Mouse (Mus musculus): ENCODE measurements at regions not wholly inside any gene's neighbourhood (a gene's known extent, or its start where the extent isn't known, plus 50 kb on each side); places are given as distances from the start of the nearest gene placed in this dataset.

DNA sequence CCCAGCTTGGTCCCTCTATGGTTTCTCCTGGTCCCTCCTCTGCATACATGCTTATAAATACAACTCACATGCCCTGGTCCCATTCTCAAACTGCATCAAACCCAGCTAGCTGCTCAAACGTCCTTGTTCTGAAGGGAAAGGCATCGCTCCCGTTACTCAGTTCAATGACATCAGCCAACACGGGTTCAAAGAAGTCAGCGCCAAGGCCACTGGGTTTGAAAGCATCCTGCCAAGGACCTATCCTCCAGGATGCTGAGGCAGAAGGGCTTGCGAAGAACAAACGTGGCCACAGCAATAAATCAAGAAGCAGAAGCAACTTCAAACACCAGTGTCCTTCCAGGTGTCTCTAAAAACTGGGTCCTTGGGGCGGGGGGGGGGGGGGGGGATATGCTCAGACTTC lies 158.2 kb downstream of the Tomm20 start:
- Histone ChIP-seq H3K4me3 (no peak overlapping the region), H3K4me1 (ENCODE audit: control insufficient read depth, insufficient read depth, low read length) (peaks cover 25% of the 10 kb centered on the region), H3K27me3 (ENCODE audit: control insufficient read depth, insufficient read depth, low read length) (no peaks in the 10 kb centered on the region), H3K79me2 (replicated peaks; ENCODE audit: control insufficient read depth, insufficient read depth, low read length) (no peaks in the 10 kb centered on the region), H3K27ac (no peak overlapping the region), H3K36me3 (ENCODE audit: control insufficient read depth, insufficient read depth, low read length) (no peaks in the 10 kb centered on the region), H3K9ac (ENCODE audit: low read depth, low read length) (no peak overlapping the region)
- DNase-seq, result no peak
- 91% methylated on average over 8 of the region's 8 CpGs for WGBS
- TF ChIP-seq CTCF (IDR thresholded peaks at IDR 0.05) (no peak), EP300 (IDR thresholded peaks at IDR 0.05; ENCODE audit: insufficient read depth, low read depth, low read length) (no peak), POLR2A (IDR thresholded peaks at IDR 0.05; ENCODE audit: insufficient read depth, low read depth, low read length) (no peak)
- intact Hi-C loops (cut with DNase I), result loop anchor here (5.0 kb wide), 1 partner anchor 120 kb away; no protein-coding TSS in a partner anchor

DNA sequence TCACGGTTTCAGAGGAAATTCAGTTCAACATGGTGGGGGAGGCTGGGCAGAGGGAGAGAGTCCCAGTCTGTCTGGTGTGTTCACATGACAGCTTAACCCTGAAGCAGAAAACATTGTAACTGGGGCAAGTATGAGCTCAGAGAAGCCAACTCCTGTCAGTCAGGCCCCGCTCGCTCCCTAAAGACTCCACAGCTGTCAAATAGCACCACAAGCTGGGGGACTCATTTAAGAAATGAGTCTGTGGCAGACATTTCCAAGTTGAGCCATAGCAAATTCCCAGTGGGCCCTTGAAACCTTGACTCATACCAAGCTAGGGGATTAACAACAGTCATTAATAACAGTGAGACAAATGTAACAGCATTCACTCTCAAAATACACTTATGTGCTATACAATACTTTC lies 160.4 kb downstream of the Tomm20 start:
- no peak overlapping the region for H3K4me3 ChIP-seq
- peak in 1 of 2 experiments; percentile 45 for DNase-seq
- no peaks in the 10 kb centered on the region for H3K79me2 ChIP-seq (replicated peaks; ENCODE audit: control insufficient read depth, insufficient read depth, low read length)
- no peak overlapping the region for H3K9ac ChIP-seq (ENCODE audit: low read depth, low read length)
- no peak for TF ChIP-seq POLR2A (IDR thresholded peaks at IDR 0.05; ENCODE audit: insufficient read depth, low read depth, low read length)
- no peak for TF ChIP-seq EP300 (IDR thresholded peaks at IDR 0.05; ENCODE audit: insufficient read depth, low read depth, low read length)
- no peak for TF ChIP-seq CTCF (IDR thresholded peaks at IDR 0.05)
- no peaks in the 10 kb centered on the region for H3K36me3 ChIP-seq (ENCODE audit: control insufficient read depth, insufficient read depth, low read length)
- intact Hi-C loops (cut with DNase I), result loop anchor here (5.0 kb wide), 1 partner anchor 118 kb away; no protein-coding TSS in a partner anchor
- peak overlapping the region; percentile 65 for H3K27ac ChIP-seq
- 79% methylated on average over 3 of the region's 3 CpGs for WGBS
- no peaks in the 10 kb centered on the region for H3K27me3 ChIP-seq (ENCODE audit: control insufficient read depth, insufficient read depth, low read length)
- H3K4me1 ChIP-seq (ENCODE audit: control insufficient read depth, insufficient read depth, low read length), result peaks cover 25% of the 10 kb centered on the region

DNA sequence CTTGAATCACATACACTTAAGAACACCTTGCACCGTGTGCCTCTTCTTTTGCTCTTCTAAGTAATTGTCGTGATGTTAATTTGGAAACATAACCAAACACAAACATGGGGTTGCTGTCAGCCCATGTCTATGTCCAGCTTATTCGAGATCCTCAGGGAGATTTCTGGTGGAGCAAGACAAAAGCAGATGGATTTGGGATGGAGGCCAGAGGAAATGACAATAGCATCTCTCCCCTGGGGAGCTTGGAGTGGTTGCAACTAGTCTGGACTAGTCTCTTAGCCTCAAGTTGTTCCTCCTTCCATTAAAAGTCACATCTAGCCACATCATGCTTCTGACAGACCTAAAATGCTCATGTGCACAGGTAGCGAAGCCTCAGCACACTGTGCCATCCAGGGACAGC lies 161.0 kb downstream of the Tomm20 start:
- Histone ChIP-seq H3K4me3 (no peak overlapping the region), H3K27ac (peak overlapping the region; percentile 65), H3K9ac (ENCODE audit: low read depth, low read length) (no peak overlapping the region), H3K79me2 (replicated peaks; ENCODE audit: control insufficient read depth, insufficient read depth, low read length) (no peaks in the 10 kb centered on the region), H3K27me3 (ENCODE audit: control insufficient read depth, insufficient read depth, low read length) (no peaks in the 10 kb centered on the region), H3K36me3 (ENCODE audit: control insufficient read depth, insufficient read depth, low read length) (no peaks in the 10 kb centered on the region), H3K4me1 (ENCODE audit: control insufficient read depth, insufficient read depth, low read length) (peaks cover 25% of the 10 kb centered on the region)
- intact Hi-C loops (cut with DNase I), result loop anchor here (5.0 kb wide), 1 partner anchor 117 kb away; no protein-coding TSS in a partner anchor
- no peak for DNase-seq
- WGBS, result 51% methylated on average over 4 of the region's 4 CpGs
- TF ChIP-seq CTCF (IDR thresholded peaks at IDR 0.05), result no peak
- no peak for TF ChIP-seq EP300 (IDR thresholded peaks at IDR 0.05; ENCODE audit: insufficient read depth, low read depth, low read length)
- no peak for TF ChIP-seq POLR2A (IDR thresholded peaks at IDR 0.05; ENCODE audit: insufficient read depth, low read depth, low read length)

DNA sequence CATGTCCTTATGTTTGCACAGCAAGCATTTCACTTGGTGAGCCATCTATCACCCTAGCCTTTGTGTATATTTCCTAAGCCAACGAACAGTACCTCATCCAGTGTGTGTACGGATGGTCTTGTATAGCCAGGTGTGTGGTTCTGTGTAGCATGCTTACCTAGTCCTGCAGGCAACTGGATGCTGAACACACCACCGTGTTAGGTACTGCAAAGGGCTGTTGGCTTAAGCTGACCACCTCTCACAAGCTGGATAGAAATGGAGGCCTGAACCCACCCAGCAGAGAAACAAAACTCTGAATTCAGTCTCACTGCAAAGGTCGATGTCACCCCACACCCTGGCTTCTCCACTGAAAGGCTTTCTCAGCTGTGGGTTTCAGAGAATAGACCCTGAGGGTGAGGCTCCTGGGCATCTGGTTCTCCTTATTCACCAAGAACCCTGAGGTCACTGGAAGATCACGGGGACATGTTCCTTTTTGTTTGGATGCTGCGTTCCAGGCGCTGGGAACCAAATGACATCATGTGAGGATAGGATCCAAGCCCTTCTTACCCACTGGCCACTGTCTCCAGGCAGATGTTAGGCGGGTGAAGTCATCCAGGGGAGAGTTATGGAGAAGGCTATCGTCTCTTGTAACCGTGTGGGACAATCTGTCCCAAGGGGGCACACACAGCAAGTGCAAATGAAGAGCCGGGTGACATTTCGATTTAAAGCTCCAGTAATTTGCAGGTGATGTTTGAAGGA lies 161.8 kb downstream of the Tomm20 start:
- H3K27me3 ChIP-seq (ENCODE audit: control insufficient read depth, insufficient read depth, low read length), result no peaks in the 10 kb centered on the region
- H3K4me3 ChIP-seq, result no peak overlapping the region
- intact Hi-C loops (cut with DNase I), result no loop called here
- H3K36me3 ChIP-seq (ENCODE audit: control insufficient read depth, insufficient read depth, low read length), result no peaks in the 10 kb centered on the region
- H3K27ac ChIP-seq, result peak overlapping the region; percentile 65
- no peak for TF ChIP-seq EP300 (IDR thresholded peaks at IDR 0.05; ENCODE audit: insufficient read depth, low read depth, low read length)
- TF ChIP-seq CTCF (IDR thresholded peaks at IDR 0.05), result no peak
- TF ChIP-seq POLR2A (IDR thresholded peaks at IDR 0.05; ENCODE audit: insufficient read depth, low read depth, low read length), result no peak
- peaks cover 22% of the 10 kb centered on the region for H3K4me1 ChIP-seq (ENCODE audit: control insufficient read depth, insufficient read depth, low read length)
- H3K79me2 ChIP-seq (replicated peaks; ENCODE audit: control insufficient read depth, insufficient read depth, low read length), result no peaks in the 10 kb centered on the region
- H3K9ac ChIP-seq (ENCODE audit: low read depth, low read length), result no peak overlapping the region
- 63% methylated on average over 12 of the region's 12 CpGs for WGBS
- DNase-seq, result peak; percentile 59 to 75

DNA sequence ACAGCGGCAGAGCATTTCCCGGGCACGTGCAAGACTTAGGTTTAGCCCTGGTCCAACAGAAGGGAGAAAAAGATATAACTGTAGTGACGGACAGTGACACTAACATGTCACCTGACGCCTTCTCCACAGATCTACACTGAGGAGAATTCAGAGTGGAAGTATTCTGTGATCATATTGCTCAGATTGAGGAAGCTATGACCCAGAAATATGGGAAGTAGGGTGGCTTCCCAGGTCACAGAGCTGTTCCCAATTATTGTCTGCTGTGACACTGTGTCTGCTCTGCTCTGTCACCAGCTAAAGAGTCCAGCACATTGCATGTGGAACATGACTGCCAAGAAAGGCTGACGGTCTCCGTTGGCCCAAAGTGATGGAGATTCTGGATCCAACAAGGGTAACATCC lies 167.0 kb downstream of the Tomm20 start:
- no peaks in the 10 kb centered on the region for H3K36me3 ChIP-seq (ENCODE audit: control insufficient read depth, insufficient read depth, low read length)
- intact Hi-C loops (cut with DNase I), result no loop called here
- TF ChIP-seq EP300 (IDR thresholded peaks at IDR 0.05; ENCODE audit: insufficient read depth, low read depth, low read length) (no peak), POLR2A (IDR thresholded peaks at IDR 0.05; ENCODE audit: insufficient read depth, low read depth, low read length) (no peak), CTCF (IDR thresholded peaks at IDR 0.05) (no peak)
- no peak for DNase-seq
- H3K27me3 ChIP-seq (ENCODE audit: control insufficient read depth, insufficient read depth, low read length), result no peaks in the 10 kb centered on the region
- no peak overlapping the region; the same call in 1 of the 2 replicates for H3K27ac ChIP-seq
- WGBS, result 59% methylated on average over 7 of the region's 7 CpGs
- H3K79me2 ChIP-seq (replicated peaks; ENCODE audit: control insufficient read depth, insufficient read depth, low read length), result no peaks in the 10 kb centered on the region
- peaks cover 3% of the 10 kb centered on the region for H3K4me1 ChIP-seq (ENCODE audit: control insufficient read depth, insufficient read depth, low read length)
- H3K9ac ChIP-seq (ENCODE audit: low read depth, low read length), result no peak overlapping the region
- H3K4me3 ChIP-seq, result no peak overlapping the region

DNA sequence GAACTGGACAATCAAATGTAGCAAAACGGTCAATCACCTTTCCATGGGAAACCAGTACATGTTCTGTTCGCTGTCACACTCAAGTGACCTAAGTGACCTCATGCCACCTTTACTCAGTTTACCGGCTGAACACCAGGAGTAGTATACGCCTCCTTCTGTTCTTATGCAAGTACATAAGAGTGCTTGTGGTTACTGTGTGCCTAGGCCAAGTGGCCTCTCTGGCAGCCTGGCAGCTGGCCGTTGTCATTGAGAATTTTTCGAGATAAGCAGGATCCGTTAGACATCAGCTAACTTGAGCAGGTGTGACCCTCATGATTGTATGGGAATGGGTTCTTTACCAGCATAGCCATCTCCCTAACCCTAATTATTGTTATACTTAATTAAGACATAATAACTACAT lies 167.5 kb downstream of the Tomm20 start:
- Histone ChIP-seq H3K9ac (ENCODE audit: low read depth, low read length) (no peak overlapping the region), H3K27me3 (ENCODE audit: control insufficient read depth, insufficient read depth, low read length) (no peaks in the 10 kb centered on the region), H3K4me3 (no peak overlapping the region), H3K27ac (no peak overlapping the region), H3K4me1 (ENCODE audit: control insufficient read depth, insufficient read depth, low read length) (no peaks in the 10 kb centered on the region; the same call in 1 of the 2 replicates), H3K36me3 (ENCODE audit: control insufficient read depth, insufficient read depth, low read length) (no peaks in the 10 kb centered on the region), H3K79me2 (replicated peaks; ENCODE audit: control insufficient read depth, insufficient read depth, low read length) (no peaks in the 10 kb centered on the region)
- 85% methylated on average over 7 of the region's 7 CpGs for WGBS
- intact Hi-C loops (cut with DNase I), result no loop called here
- TF ChIP-seq POLR2A (IDR thresholded peaks at IDR 0.05; ENCODE audit: insufficient read depth, low read depth, low read length), result no peak
- no peak for TF ChIP-seq CTCF (IDR thresholded peaks at IDR 0.05)
- TF ChIP-seq EP300 (IDR thresholded peaks at IDR 0.05; ENCODE audit: insufficient read depth, low read depth, low read length), result no peak
- DNase-seq, result no peak

Measured in heart, adult 2 months (tissue).